Mouse (Mus musculus): Measurements from ENCODE around the gene Camta1. TPM values are rescaled to one million over a fixed set of nuclear protein-coding genes. Genes with fewer than 3 reads are reported as not detected.

Camta1 gene
- total RNA-seq, 2 experiments from 2014 or later, result 234 to 244 TPM

GRCm38 (mm10) chr4:151495276-151495882 lies 366.3 kb downstream of the Camta1 start:
- no peak for DNase-seq (ENCODE audit: low spot score)

GRCm38 (mm10) chr4:151492786-151493185 lies 368.9 kb downstream of the Camta1 start:
- DNase-seq (ENCODE audit: low spot score), result no peak
- intact Hi-C loops (cut with DNase I), result no loop called here

More at GRCm38 (mm10) chr4:151495276-151495882, 366.3 kb downstream of the Camta1 start:
- intact Hi-C loops (cut with DNase I), result no loop called here

DNA sequence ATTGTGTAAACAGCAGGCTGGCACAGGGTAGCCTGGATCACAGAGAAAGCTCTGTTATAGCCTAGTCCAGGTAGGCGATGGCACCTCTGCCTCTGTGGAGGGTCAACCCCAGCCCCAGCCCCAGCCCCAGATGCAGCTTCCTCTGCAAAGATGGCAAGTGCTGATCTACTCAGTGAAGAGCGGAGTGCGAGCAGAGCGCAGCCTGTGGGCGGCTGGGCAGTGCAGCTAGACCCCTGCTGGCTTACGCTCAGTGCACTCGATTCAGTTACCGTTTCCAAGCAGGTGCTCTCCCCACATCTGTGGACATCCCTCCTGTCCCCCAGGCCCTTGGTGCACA lies 377.7 kb downstream of the Camta1 start:
- no peak for DNase-seq (ENCODE audit: low spot score)
- intact Hi-C loops (cut with DNase I), result no loop called here

GRCm38 (mm10) chr4:151483299-151483976 lies 378.2 kb downstream of the Camta1 start:
- peak; percentile 7 for DNase-seq (ENCODE audit: low spot score)
- intact Hi-C loops (cut with DNase I), result no loop called here

- intact Hi-C loops (cut with DNase I), result no loop called here
- no peak for DNase-seq (ENCODE audit: low spot score)
These were observed 380.7 kb downstream of the Camta1 start for GRCm38 (mm10) chr4:151480928-151481327.

DNA sequence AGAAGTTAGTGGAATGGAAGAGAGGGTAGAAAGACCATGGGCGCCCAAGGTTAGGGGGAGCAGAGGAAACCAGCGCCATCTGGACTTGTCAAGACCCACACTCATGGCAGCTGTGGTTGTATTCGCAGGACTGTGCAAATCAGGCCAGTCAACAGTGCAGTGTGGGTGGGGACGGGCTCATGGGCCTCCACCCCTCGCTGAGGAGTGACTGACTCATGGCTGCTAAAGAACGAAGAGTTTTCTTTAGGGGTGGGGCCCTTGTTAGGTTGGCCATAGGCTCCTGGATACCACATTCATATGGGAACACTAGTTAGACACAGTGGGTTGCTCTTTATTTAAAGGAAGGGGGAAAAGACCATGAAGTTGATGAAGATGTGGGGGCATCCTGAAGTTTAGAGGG lies 383.7 kb downstream of the Camta1 start:
- DNase-seq (ENCODE audit: low spot score), result no peak
- intact Hi-C loops (cut with DNase I), result loop anchor here (10.0 kb wide), 1 partner anchor 323 kb away; no protein-coding TSS in a partner anchor

DNA sequence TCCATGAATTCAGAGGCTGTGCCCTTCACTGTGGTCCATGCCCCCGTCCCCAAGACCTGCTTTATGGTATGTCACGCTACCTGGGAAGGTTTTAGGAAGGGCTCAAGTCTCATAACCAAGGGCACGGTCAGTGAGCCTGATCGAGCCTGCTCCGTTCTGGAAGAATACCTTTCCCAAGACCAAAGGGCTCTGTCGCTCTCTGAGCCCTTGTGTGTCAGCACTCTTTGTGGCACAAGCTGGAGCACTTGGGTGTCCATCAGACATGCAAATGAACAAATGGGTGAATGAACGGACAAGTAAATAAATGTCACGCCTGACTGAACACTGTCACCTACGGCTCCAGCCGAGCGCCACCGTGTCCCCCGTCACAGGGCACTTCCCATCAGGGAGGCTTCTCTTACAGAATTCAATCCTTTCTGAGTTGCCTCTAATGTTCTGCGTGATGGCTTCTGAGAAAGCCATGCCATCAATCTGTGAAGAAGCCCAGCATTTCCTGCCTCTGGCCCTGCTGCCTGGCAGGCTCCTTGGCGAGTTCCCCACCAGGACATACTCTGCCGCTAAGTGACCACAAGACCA lies 386.7 kb downstream of the Camta1 start:
- DNase-seq (ENCODE audit: low spot score), result no peak
- intact Hi-C loops (cut with DNase I), result loop anchor here (10.0 kb wide), 1 partner anchor 320 kb away; no protein-coding TSS in a partner anchor

DNA sequence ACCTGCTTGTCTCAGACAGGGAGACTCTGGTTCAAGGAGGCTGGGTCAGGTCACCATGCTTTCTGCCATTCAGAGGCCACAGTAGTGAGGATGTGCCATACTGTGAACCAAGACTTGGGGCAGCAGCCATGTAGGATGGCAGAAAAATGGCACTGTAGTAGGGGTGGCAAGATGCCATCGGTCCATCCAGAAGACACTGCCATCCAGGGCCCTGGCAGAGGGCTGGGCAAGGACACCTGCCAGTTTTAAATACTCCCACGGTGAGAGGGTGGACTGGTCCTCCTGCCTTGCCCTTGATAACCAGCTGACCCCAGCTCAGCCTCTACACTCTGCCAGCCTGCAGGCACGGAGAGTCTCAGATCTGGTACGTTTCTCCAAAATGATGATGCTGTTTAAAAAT lies 389.8 kb downstream of the Camta1 start:
- DNase-seq (ENCODE audit: low spot score), result no peak

GRCm38 (mm10) chr4:151468381-151468780 lies 393.3 kb downstream of the Camta1 start:
- intact Hi-C loops (cut with DNase I), result no loop called here
- no peak for DNase-seq (ENCODE audit: low spot score)

More for the DNA sequence above, 389.8 kb downstream of the Camta1 start:
- intact Hi-C loops (cut with DNase I), result loop anchor here (10.0 kb wide), 1 partner anchor 317 kb away; no protein-coding TSS in a partner anchor

GRCm38 (mm10) chr4:151458686-151459085 lies 403.0 kb downstream of the Camta1 start:
- intact Hi-C loops (cut with DNase I), result no loop called here
- no peak for DNase-seq (ENCODE audit: low spot score)

- DNase-seq (ENCODE audit: low spot score), result no peak
- intact Hi-C loops (cut with DNase I), result no loop called here
These were observed 407.1 kb downstream of the Camta1 start for GRCm38 (mm10) chr4:151454611-151455010.

DNA sequence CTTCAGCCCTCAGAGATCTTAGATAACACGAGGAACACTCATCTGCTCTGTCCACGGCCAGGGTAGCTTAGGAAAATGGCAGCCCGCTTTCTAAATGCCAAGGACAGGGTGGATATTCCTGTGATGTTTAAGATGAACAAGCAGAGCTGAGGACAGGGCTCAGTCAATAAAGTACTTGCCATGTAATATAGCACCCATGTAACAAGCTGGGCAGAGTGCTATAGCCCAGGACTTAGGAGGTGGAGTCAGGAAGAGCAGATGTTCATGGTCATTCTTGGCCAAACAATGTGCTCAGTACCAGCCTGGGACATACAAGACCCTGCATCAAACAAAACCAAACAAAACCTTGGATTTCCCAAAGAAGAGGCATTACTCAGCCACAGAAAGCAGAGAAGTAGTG lies 407.6 kb downstream of the Camta1 start:
- DNase-seq (ENCODE audit: low spot score), result no peak
- intact Hi-C loops (cut with DNase I), result no loop called here

DNA sequence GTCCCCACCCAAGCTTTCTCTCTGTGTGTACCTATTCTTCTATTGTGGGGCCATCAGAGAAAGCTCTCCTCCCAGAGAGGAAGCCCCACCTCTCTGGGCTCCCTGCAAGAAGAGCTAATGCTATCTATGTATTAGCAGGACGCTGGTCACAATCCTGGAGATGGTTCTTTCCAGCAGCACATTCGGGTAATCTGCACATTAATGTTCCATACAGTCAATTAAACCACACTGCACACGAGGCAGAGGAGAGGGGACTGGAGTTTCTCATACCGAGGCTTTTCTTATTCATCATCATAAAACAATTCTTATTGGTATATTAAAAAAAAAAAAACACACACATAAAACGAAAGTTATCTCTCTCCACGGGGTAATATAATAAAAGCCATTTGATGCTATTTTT lies 409.8 kb downstream of the Camta1 start:
- intact Hi-C loops (cut with DNase I), result no loop called here
- DNase-seq (ENCODE audit: low spot score), result no peak

DNA sequence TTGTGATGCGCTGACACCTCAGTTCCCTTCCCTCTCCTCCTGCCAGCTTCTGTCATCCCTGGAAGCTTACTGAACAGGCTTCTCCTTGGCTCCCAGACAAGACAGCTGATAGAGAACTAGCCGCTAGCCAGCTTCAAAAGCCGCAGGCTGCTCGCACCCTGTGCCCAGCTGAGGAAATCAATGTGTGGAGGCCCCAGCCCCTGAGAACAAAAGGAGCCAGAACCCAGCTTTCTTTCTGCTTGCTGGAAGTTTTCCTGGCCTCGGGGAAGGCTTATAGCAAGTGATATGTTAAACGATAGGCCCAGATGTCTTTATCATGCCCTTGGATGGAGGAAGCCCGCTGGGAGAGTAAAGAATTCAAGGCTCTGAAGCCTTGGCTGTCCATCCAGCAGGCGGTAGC lies 411.7 kb downstream of the Camta1 start:
- DNase-seq (ENCODE audit: low spot score), result no peak
- intact Hi-C loops (cut with DNase I), result no loop called here

DNA sequence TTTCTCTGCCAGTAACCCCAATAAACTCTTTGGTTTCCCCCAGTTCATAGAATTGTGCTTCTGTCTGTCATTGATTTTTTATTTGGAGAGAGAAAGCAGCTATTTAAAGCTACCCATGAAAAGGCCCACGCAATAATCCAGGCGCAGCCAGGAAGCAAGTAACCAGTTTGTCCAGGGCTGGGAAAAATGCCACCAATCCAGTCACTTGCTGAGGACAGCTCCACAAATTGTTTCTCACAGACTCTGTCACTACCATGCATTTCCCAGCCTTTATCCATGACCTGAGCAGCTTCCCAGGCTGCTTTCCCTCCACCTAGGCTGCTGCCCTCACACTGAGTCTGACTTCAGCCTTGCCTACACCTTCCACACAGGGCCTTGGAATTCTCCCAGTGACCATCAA lies 413.3 kb downstream of the Camta1 start:
- no peak for DNase-seq (ENCODE audit: low spot score)
- intact Hi-C loops (cut with DNase I), result no loop called here

DNA sequence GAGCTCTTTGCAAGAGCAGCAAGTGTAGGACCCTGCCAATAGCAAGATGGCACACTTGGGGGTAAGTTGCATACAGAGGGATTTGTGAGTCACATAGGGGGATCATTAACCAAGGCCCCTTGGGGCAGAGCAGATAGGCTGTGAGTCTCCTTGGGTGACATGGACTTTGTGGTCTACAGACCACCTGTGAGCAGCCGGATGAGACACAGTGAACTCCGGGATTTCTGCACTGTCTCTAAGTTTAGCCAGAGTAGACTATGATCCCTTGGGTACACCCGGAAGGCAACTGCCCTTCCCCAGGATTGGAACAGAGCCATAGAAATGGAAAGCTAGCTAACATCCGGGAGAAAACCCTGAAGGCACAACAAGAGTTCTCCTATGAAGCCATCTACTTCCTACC lies 417.0 kb downstream of the Camta1 start:
- intact Hi-C loops (cut with DNase I), result no loop called here
- no peak for DNase-seq (ENCODE audit: low spot score)

DNA sequence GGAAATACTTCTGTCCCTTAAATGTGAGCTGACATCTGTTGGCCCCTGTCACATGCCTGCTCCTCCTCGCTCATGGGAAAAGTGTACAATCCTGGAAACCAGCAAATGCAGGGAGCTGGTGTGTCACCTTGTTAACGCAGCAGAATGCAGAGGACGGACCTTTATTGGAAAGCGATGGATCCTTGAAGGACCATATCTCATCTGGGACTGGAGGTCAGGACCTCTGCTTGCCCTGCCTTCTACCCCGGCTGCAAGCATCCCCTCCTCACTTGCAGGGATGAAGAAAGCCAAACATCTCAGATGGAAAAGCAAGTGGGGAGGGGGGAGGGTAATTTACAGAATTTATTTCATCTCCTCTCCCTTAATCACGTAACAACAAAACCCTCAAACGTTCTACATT lies 423.1 kb downstream of the Camta1 start:
- DNase-seq (ENCODE audit: low spot score), result no peak
- intact Hi-C loops (cut with DNase I), result no loop called here

- intact Hi-C loops (cut with DNase I), result no loop called here
- DNase-seq (ENCODE audit: low spot score), result no peak
These were observed 423.8 kb downstream of the Camta1 start for GRCm38 (mm10) chr4:151437859-151438258.

DNA sequence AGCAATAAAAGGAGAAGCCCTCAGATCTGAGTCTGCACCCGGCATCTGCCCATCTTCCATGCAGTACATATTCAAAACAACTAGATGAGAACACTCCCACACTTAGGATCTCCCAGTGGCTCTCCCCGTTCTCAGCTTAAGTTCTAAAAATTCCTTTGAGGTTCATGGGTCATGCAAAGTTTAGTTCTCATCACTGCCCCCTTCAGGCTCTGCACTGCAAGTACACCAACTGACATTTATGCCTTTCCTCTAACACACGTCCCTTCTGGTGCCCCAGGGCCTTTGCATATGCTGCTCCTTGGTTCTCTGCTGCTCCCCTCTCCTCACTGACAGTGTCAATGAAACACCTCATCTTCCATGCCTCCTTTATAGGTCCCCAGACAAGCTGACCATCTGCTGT lies 436.5 kb downstream of the Camta1 start:
- no peak for DNase-seq (ENCODE audit: low spot score)
- intact Hi-C loops (cut with DNase I), result no loop called here

DNA sequence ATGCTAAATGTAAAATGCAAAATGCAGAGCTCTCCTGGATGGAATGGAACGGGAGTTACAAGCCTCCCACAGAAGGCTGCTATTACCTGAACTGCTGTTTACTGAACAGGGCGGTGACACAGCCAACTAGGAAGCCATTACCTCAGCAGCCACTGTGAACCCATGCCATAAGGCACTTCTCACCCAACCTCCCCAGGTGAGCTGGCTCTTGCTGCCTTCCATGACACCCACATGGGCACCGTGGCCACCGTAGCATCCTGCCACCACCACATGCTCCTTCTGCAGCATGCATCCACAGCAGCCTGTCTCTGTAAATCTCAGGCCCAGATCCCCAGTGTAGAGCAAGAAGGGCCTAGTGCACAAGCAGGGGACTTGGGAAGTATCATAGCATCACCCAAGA lies 438.8 kb downstream of the Camta1 start:
- intact Hi-C loops (cut with DNase I), result no loop called here
- DNase-seq (ENCODE audit: low spot score), result no peak

GRCm38 (mm10) chr4:151422361-151422760 lies 439.3 kb downstream of the Camta1 start:
- no peak for DNase-seq (ENCODE audit: low spot score)
- intact Hi-C loops (cut with DNase I), result no loop called here
